Mouse (Mus musculus): ENCODE results near the gene Il27ra. TPM values are rescaled to one million over a fixed set of nuclear protein-coding genes. Genes with fewer than 3 reads are reported as not detected.

Il27ra gene
- polyA plus RNA-seq, 1 experiment: 1.1 TPM

DNA sequence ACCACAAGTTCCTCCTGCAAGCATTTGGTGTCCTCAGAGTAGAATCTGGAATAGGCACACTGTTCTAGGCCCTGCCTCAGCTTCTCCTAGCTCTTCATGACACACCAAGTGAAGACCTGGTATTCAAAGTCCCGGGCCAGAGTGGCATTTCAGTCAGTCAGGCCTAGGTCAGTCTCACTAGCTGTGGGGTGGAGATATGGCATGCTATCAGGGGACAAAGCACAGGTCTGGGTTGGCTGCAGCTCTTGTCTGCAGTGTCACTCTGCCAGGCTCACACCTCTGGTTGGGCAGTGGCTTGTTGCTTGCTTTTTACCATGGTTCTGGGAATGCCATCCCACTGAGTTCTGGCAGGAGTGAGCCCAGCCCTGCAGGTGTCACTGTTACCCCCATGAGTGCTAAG is 34.0 kb upstream of the Il27ra start:
- H3K4me3 ChIP-seq (ENCODE audit: insufficient read depth, low read length): no peak overlapping the region
- H3K4me1 ChIP-seq (ENCODE audit: control insufficient read depth, insufficient read depth, low read length): no peaks in the 10 kb centered on the region
- no peak overlapping the region for H3K27ac ChIP-seq (ENCODE audit: insufficient read depth, low read length)
- TF ChIP-seq CTCF (IDR thresholded peaks at IDR 0.05; ENCODE audit: borderline replicate concordance, insufficient read depth, low read length): no peak
- TF ChIP-seq POLR2A (IDR thresholded peaks at IDR 0.05; ENCODE audit: low read depth, low read length): no peak

DNA sequence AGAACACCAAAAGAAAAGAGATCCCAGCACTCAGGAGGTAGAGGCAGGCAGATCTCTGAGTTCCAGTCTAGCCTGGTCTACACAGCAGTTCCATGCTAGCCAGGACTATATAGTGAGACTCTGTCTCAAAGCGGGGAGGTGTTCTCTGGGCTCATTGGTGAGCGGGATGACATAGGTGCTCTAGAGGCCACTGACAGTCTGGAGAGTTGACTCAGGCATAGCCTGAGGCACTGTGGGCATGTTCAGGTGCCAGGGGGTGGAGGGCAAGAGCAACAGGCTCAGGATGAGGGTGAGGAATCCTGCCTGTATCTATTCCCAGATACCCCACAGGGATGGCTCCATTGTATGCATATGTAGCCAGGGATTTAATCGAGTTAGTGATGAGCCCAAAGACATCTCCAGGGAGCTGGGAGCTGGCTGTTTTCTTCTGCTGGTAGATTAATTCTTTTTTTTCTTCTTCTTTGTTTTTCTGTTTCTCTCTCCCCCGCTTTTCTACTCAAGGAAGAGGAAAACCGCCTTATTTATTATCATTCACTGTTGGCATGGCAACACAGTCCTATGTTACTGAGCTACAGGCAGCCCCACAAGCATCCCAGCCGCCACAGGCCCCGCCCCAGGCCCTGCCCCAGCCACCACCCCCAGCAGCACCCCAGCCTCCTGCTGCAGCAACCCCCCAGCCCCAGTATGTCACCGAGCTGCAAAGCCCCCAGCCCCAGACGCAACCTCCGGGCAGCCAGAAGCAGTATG is 31.0 kb upstream of the Il27ra start:
- no peak for TF ChIP-seq POLR2A (IDR thresholded peaks at IDR 0.05; ENCODE audit: low read depth, low read length)
- TF ChIP-seq CTCF (IDR thresholded peaks at IDR 0.05; ENCODE audit: borderline replicate concordance, insufficient read depth, low read length): no peak
- no peak overlapping the region for H3K4me3 ChIP-seq (ENCODE audit: insufficient read depth, low read length)
- no peak overlapping the region for H3K27ac ChIP-seq (ENCODE audit: insufficient read depth, low read length)
- H3K4me1 ChIP-seq (ENCODE audit: control insufficient read depth, insufficient read depth, low read length): peaks cover 11% of the 10 kb centered on the region

DNA sequence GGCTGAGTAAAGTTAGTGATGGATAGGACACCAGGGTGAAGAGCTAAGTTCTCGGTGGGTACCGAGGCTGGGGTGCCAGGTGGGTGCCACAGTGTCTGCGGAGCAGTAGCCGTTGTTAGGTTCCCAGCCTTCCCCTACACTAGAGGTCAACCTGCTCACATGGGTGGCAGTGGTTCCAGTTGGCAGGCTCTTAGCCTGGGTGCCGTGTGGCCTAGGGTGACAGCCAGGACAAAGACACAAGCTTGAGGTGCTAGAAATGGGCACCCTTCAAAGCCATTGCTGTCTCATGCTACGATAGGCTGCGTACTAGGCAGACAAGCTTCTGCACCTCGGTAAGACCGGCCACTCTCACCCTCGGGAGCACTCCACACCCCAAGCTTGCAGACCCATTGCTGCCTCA is 29.9 kb upstream of the Il27ra start:
- Histone ChIP-seq H3K27ac (ENCODE audit: insufficient read depth, low read length) (no peak overlapping the region), H3K4me1 (ENCODE audit: control insufficient read depth, insufficient read depth, low read length) (peaks cover 15% of the 10 kb centered on the region), H3K4me3 (ENCODE audit: insufficient read depth, low read length) (no peak overlapping the region)
- TF ChIP-seq CTCF (IDR thresholded peaks at IDR 0.05; ENCODE audit: borderline replicate concordance, insufficient read depth, low read length) (no peak), POLR2A (IDR thresholded peaks at IDR 0.05; ENCODE audit: low read depth, low read length) (no peak)

DNA sequence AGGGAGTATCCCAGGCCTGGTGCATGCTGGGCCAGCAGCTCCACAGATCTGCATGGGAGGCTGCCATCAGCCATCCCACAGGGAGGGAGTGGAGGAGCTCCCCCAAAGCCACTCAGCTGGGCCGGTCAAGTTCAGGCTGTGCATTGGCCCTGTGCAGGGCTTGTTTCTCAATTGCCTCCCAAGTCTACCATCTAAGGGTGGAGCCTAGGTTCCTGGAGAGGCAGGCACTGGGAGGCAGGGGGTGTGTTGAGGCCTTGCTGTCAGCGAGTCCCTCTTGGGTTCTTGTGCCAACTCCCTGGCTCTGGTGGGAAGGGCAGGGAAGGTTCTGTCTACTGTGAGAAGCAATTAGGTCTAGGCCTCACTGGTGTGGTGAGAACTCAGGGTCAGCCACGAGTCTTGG is 29.5 kb upstream of the Il27ra start:
- Histone ChIP-seq H3K27ac (ENCODE audit: insufficient read depth, low read length) (no peak overlapping the region), H3K4me3 (ENCODE audit: insufficient read depth, low read length) (no peak overlapping the region), H3K4me1 (ENCODE audit: control insufficient read depth, insufficient read depth, low read length) (peaks cover 15% of the 10 kb centered on the region)
- TF ChIP-seq CTCF (IDR thresholded peaks at IDR 0.05; ENCODE audit: borderline replicate concordance, insufficient read depth, low read length) (no peak), POLR2A (IDR thresholded peaks at IDR 0.05; ENCODE audit: low read depth, low read length) (no peak)

DNA sequence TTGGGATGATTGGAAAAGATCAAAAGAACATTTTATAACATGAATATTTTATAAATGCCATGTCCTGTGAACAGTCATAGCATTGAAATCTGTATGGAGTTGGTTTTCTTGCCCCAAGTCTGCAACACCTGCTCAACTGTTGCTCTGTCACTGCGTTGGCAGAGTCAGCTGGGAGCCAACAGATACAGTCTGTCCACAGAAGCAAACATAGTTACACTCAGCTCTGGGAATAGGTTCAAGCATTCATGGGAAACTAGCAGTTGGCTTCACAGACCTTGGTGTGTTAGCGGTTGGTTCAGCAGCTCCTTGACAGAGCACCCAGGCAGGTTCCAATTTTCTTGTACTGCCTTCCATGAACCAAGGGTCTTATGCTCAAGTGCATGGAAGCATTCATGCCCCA is 28.3 kb upstream of the Il27ra start:
- peaks cover 15% of the 10 kb centered on the region for H3K4me1 ChIP-seq (ENCODE audit: control insufficient read depth, insufficient read depth, low read length)
- TF ChIP-seq POLR2A (IDR thresholded peaks at IDR 0.05; ENCODE audit: low read depth, low read length) (no peak), CTCF (IDR thresholded peaks at IDR 0.05; ENCODE audit: borderline replicate concordance, insufficient read depth, low read length) (no peak)
- no peak overlapping the region for H3K27ac ChIP-seq (ENCODE audit: insufficient read depth, low read length)
- no peak overlapping the region for H3K4me3 ChIP-seq (ENCODE audit: insufficient read depth, low read length)

DNA sequence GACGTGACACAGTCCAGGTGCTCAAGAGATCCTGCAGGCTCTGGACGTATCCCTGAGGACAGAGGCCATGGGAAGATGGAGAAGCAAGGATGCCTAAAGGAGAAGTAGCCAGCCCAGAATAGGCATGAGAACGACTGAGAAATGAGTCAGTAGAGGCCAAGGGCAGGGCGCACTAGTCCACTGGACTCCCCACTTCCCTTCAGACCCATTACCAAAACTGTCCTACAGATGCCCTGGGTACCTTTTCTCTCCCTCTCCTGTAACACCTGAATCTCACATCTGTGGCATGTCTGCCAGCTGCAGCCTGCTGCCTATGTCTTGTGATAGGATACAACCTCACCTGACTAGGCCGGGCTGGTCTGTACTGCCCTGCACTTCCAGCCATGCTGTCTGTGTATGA is 27.9 kb upstream of the Il27ra start:
- Histone ChIP-seq H3K27ac (ENCODE audit: insufficient read depth, low read length) (no peak overlapping the region), H3K4me3 (ENCODE audit: insufficient read depth, low read length) (no peak overlapping the region), H3K4me1 (ENCODE audit: control insufficient read depth, insufficient read depth, low read length) (peaks cover 15% of the 10 kb centered on the region)
- TF ChIP-seq POLR2A (IDR thresholded peaks at IDR 0.05; ENCODE audit: low read depth, low read length) (no peak), CTCF (IDR thresholded peaks at IDR 0.05; ENCODE audit: borderline replicate concordance, insufficient read depth, low read length) (no peak)

DNA sequence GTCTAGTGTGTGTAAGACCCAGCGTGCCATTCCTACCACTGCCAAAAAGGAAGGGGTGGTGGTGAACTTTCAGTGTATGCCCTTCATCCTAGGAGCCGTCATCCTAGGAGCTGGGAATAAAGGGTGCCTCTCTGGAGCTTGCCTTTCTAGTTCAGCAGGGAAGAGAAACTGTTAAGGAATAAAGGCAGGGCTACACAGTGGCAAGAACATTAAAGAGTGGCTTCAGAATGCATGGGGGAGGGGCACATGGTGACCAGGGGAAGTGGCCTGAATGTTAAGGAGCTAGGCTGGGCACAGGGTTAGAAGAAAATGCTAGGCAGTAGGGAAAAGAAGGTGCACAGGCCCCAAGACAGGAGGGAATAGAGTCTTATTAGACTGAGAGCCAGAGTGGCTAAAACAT is 27.4 kb upstream of the Il27ra start:
- Histone ChIP-seq H3K27ac (ENCODE audit: insufficient read depth, low read length) (no peak overlapping the region), H3K4me3 (ENCODE audit: insufficient read depth, low read length) (no peak overlapping the region), H3K4me1 (ENCODE audit: control insufficient read depth, insufficient read depth, low read length) (peaks cover 15% of the 10 kb centered on the region)
- TF ChIP-seq CTCF (IDR thresholded peaks at IDR 0.05; ENCODE audit: borderline replicate concordance, insufficient read depth, low read length): no peak
- no peak for TF ChIP-seq POLR2A (IDR thresholded peaks at IDR 0.05; ENCODE audit: low read depth, low read length)

DNA sequence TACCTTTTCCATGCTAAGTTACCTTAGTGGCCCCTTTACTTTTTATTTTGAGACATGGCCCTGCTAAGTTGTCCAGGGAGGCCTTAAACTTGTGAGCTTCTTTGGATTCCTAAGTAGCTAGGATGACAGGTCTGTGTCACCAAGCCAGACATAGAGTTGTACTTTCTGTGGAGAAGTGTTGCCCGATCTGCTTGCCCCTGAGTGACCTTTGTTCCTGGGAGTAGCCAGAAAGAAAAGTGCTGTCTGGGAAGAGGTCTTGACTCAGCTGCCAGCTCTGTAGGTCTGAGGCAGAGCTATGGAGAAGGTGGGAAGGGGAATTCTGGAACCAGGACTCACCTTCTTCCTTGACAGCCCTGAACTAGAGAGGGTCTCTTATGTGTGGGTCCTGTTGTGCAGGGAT is 26.8 kb upstream of the Il27ra start:
- Histone ChIP-seq H3K4me1 (ENCODE audit: control insufficient read depth, insufficient read depth, low read length) (peaks cover 17% of the 10 kb centered on the region), H3K4me3 (ENCODE audit: insufficient read depth, low read length) (no peak overlapping the region), H3K27ac (ENCODE audit: insufficient read depth, low read length) (no peak overlapping the region)
- TF ChIP-seq POLR2A (IDR thresholded peaks at IDR 0.05; ENCODE audit: low read depth, low read length) (no peak), CTCF (IDR thresholded peaks at IDR 0.05; ENCODE audit: borderline replicate concordance, insufficient read depth, low read length) (no peak)

DNA sequence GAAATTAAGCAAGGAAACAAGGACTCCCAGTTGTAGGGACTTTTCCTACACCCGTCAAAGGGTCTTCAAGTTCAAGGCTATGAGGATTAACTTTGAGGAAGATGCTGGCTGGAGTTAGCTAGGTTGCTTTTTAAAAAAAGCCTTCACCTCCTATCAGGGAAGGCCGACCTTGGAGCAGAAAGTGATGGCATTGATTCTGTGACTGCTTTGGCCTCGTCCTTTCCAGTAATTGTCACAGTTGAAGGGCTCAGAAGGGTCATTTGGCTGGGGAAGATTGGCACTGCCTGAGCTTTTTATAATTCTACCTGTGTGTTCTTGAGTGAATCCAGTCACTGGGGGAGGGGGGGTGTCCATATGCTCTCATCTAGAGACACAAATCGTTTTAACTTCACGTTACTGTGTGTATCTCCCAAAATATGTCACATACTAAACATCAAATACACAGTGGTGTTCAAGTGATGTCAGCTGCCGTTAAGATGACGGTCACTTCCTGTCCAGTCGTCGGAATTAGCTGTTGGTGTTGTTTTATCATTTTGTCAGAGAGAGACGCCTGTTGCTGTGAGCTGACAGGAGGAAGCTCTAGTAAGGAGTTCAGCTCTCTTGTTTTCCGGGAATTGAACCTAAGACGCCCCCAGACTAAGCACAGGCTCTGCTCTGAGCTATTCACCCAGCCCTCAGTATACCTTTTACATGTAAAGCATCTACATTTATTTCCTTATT is 26.1 kb upstream of the Il27ra start:
- no peak overlapping the region for H3K27ac ChIP-seq (ENCODE audit: insufficient read depth, low read length)
- H3K4me1 ChIP-seq (ENCODE audit: control insufficient read depth, insufficient read depth, low read length): peaks cover 24% of the 10 kb centered on the region
- TF ChIP-seq POLR2A (IDR thresholded peaks at IDR 0.05; ENCODE audit: low read depth, low read length): no peak
- no peak for TF ChIP-seq CTCF (IDR thresholded peaks at IDR 0.05; ENCODE audit: borderline replicate concordance, insufficient read depth, low read length)
- no peak overlapping the region for H3K4me3 ChIP-seq (ENCODE audit: insufficient read depth, low read length)

DNA sequence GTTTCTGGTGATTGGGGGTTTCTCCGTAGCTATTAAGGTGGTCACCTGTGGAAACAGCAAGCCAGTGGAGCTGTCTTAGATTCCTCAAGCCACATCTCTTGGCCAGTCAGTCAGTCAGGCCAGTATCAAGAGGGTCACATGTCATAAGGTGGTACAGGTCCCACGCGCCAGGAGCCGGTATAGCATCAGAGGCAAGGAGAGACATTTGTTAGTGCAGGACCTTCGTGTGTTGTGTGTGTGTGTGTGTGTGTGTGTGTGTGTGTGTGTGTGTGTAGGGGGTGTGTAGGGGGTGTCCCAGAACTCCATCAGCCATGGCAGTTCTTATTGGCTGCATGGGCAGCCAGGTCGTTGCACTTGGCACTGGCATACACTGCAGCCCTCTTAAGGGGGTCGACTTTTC is 25.5 kb upstream of the Il27ra start:
- TF ChIP-seq CTCF (IDR thresholded peaks at IDR 0.05; ENCODE audit: borderline replicate concordance, insufficient read depth, low read length) (no peak), POLR2A (IDR thresholded peaks at IDR 0.05; ENCODE audit: low read depth, low read length) (no peak)
- no peak overlapping the region for H3K27ac ChIP-seq (ENCODE audit: insufficient read depth, low read length)

More for the DNA sequence above, 25.5 kb upstream of the Il27ra start:
- H3K4me1 ChIP-seq (ENCODE audit: control insufficient read depth, insufficient read depth, low read length): peaks cover 24% of the 10 kb centered on the region
- H3K4me3 ChIP-seq (ENCODE audit: insufficient read depth, low read length): peak overlapping the region; percentile 48

All from embryonic fibroblast, embryonic 13.5 days (primary cell).